Mouse (Mus musculus): ENCODE data around the gene Anapc2. TPM values are rescaled to one million over a fixed set of nuclear protein-coding genes. Genes with fewer than 3 reads are reported as not detected.
A peak's percentile ranks its signal among the peaks of the same experiment; 100 is the strongest.

Anapc2 gene
- polyA plus RNA-seq, 1 experiment from 2014 or later = 116 TPM

- WGBS = 75% methylated on average over 8 of the region's 8 CpGs
- ATAC-seq (replicated peaks; ENCODE audit: low FRiP score) (no peak), DNase-seq (ENCODE audit: low spot score) (no peak)
- H3K27me3 ChIP-seq (ENCODE audit: control insufficient read depth, insufficient read depth, low read length) = peaks cover 10% of the 10 kb centered on the region
- H3K4me1 ChIP-seq (replicated peaks; ENCODE audit: control insufficient read depth, insufficient read depth, low read length) = peaks cover under 1% of the 10 kb centered on the region; the same call in 1 of the 2 replicates
- H3K9me3 ChIP-seq (ENCODE audit: control insufficient read depth, low read length) = no peaks in the 10 kb centered on the region
- H3K4me3 ChIP-seq (ENCODE audit: low read depth, low read length) = no peak overlapping the region
- H3K27ac ChIP-seq (ENCODE audit: low read depth, low read length) = no peak overlapping the region
- H3K36me3 ChIP-seq (ENCODE audit: control insufficient read depth, insufficient read depth, low read length) = no peaks in the 10 kb centered on the region
- H3K4me2 ChIP-seq (ENCODE audit: low read depth, low read length, severe bottlenecking) = no peak overlapping the region
- no peak overlapping the region for H3K9ac ChIP-seq (ENCODE audit: low read length)
These were observed 24.8 kb downstream of the Anapc2 start for GRCm38 (mm10) chr2:25297093-25297492.

GRCm38 (mm10) chr2:25298046-25298445 is 25.8 kb downstream of the Anapc2 start:
- no peak for DNase-seq (ENCODE audit: low spot score)
- Histone ChIP-seq H3K27ac (ENCODE audit: low read depth, low read length) (no peak overlapping the region), H3K9me3 (ENCODE audit: control insufficient read depth, low read length) (no peaks in the 10 kb centered on the region), H3K36me3 (ENCODE audit: control insufficient read depth, insufficient read depth, low read length) (no peaks in the 10 kb centered on the region), H3K4me3 (ENCODE audit: low read depth, low read length) (no peak overlapping the region), H3K27me3 (ENCODE audit: control insufficient read depth, insufficient read depth, low read length) (peaks cover under 1% of the 10 kb centered on the region), H3K4me1 (replicated peaks; ENCODE audit: control insufficient read depth, insufficient read depth, low read length) (no peaks in the 10 kb centered on the region), H3K9ac (ENCODE audit: low read length) (no peak overlapping the region), H3K4me2 (ENCODE audit: low read depth, low read length, severe bottlenecking) (no peak overlapping the region)
- 86% methylated on average over 10 of the region's 10 CpGs for WGBS
- no peak for ATAC-seq (replicated peaks; ENCODE audit: low FRiP score)

- DNase-seq (ENCODE audit: low spot score) (no peak), ATAC-seq (replicated peaks; ENCODE audit: low FRiP score) (no peak)
- no peaks in the 10 kb centered on the region for H3K36me3 ChIP-seq (ENCODE audit: control insufficient read depth, insufficient read depth, low read length)
- peaks cover 7% of the 10 kb centered on the region for H3K27me3 ChIP-seq (ENCODE audit: control insufficient read depth, insufficient read depth, low read length)
- no peaks in the 10 kb centered on the region for H3K9me3 ChIP-seq (ENCODE audit: control insufficient read depth, low read length)
- H3K4me1 ChIP-seq (replicated peaks; ENCODE audit: control insufficient read depth, insufficient read depth, low read length) = peaks cover 2% of the 10 kb centered on the region; the same call in 1 of the 2 replicates
- WGBS = 79% methylated on average over 3 of the region's 3 CpGs
- H3K9ac ChIP-seq (ENCODE audit: low read length) = no peak overlapping the region
- H3K27ac ChIP-seq (ENCODE audit: low read depth, low read length) = no peak overlapping the region
- H3K4me3 ChIP-seq (ENCODE audit: low read depth, low read length) = no peak overlapping the region
- H3K4me2 ChIP-seq (ENCODE audit: low read depth, low read length, severe bottlenecking) = no peak overlapping the region
These were observed 31.2 kb downstream of the Anapc2 start for GRCm38 (mm10) chr2:25303452-25303851.

DNA sequence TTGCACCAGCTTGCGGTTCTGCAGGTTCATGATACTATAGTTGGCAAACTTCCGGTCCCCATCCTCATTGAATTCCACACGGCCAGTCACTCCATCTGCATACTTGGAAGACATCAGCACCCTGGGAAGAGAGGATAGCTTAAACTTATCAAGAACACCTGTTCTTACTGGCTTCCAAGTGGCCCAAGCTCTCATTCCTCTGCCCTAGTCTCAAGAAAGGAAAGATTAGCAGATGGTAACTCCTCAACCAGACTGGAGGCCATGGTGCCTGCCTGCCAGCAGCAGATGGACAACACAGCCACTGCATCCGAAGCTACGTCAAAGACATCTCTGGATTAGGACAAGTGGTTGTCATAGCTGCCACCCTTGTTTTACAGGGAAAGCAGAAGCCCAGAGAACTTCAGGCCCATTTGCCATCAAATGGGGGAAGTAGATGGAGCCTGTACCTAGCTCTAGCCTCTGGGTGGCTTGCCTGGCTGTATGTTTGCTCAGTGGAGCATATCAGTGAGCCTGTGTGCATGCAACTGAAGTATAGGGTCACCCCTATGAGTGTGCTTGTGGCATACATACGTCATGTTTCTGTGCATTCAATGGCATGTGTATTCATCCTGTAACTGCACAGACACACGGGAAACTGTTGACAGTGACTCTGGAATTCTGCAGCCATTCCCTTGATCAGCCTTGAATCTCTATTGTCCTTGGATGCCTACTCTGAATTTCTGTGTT is 31.8 kb downstream of the Anapc2 start:
- 74% methylated on average over 7 of the region's 7 CpGs for WGBS
- Histone ChIP-seq H3K27me3 (ENCODE audit: control insufficient read depth, insufficient read depth, low read length) (peaks cover 8% of the 10 kb centered on the region), H3K36me3 (ENCODE audit: control insufficient read depth, insufficient read depth, low read length) (no peaks in the 10 kb centered on the region), H3K4me1 (replicated peaks; ENCODE audit: control insufficient read depth, insufficient read depth, low read length) (peaks cover 2% of the 10 kb centered on the region; the same call in 1 of the 2 replicates), H3K4me3 (ENCODE audit: low read depth, low read length) (no peak overlapping the region), H3K9ac (ENCODE audit: low read length) (no peak overlapping the region), H3K9me3 (ENCODE audit: control insufficient read depth, low read length) (no peaks in the 10 kb centered on the region), H3K27ac (ENCODE audit: low read depth, low read length) (no peak overlapping the region), H3K4me2 (ENCODE audit: low read depth, low read length, severe bottlenecking) (peak overlapping the region; percentile 90)
- ATAC-seq (replicated peaks; ENCODE audit: low FRiP score) (no peak), DNase-seq (ENCODE audit: low spot score) (no peak)

DNA sequence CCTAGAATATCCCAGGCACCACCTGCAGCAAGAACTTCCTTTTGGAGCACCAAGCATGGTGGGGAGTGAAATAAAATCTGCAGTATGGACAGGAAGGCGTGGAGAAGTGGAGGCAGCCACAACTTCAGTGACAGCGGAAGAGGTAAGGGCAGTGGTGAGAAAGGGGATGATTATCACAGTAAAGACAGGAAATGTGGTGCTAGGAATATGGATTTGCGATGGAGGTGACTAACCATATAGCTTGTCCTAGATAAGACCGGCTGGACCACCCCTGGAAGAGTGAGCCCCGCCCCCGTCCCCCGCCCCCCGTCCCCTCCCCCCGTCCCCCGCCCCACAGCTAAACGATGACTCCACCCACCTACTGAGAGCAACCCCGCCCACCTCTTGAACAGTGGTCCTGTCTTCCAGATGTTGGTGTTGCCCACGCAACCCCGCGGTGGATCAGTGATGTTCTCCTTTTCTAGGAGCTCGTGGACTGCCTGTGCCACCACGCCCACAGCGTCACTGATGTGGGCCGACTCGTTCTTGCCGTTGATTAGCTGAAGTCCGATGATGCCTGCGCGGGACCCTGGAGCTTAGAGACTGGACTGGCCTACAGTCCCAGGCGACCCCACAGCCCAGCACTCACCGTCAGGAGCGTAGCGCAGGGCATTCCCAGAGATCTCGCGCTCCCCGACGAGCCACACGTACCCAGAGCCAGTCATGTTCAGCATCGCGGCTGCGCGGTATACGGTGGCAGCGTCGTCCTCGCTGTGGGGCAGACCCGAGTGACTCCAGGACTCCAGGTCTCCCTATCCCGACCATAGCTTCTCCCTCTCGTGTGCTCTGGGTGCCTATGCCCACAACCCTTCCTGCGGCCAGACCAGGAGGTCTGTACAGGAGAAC is 32.6 kb downstream of the Anapc2 start:
- H3K4me3 ChIP-seq (ENCODE audit: low read depth, low read length) = peak overlapping the region; percentile 34
- H3K4me2 ChIP-seq (ENCODE audit: low read depth, low read length, severe bottlenecking) = peak overlapping the region; percentile 90
- peaks cover 12% of the 10 kb centered on the region for H3K27me3 ChIP-seq (ENCODE audit: control insufficient read depth, insufficient read depth, low read length)
- DNase-seq (ENCODE audit: low spot score) (peak; percentile 78), ATAC-seq (replicated peaks; ENCODE audit: low FRiP score) (peak; percentile 80)
- WGBS = 3% methylated on average over 45 of the region's 45 CpGs
- no peak overlapping the region for H3K27ac ChIP-seq (ENCODE audit: low read depth, low read length)
- peaks cover 2% of the 10 kb centered on the region; the same call in 1 of the 2 replicates for H3K4me1 ChIP-seq (replicated peaks; ENCODE audit: control insufficient read depth, insufficient read depth, low read length)
- H3K36me3 ChIP-seq (ENCODE audit: control insufficient read depth, insufficient read depth, low read length) = no peaks in the 10 kb centered on the region
- H3K9me3 ChIP-seq (ENCODE audit: control insufficient read depth, low read length) = no peaks in the 10 kb centered on the region
- peak overlapping the region; percentile 58 for H3K9ac ChIP-seq (ENCODE audit: low read length)

DNA sequence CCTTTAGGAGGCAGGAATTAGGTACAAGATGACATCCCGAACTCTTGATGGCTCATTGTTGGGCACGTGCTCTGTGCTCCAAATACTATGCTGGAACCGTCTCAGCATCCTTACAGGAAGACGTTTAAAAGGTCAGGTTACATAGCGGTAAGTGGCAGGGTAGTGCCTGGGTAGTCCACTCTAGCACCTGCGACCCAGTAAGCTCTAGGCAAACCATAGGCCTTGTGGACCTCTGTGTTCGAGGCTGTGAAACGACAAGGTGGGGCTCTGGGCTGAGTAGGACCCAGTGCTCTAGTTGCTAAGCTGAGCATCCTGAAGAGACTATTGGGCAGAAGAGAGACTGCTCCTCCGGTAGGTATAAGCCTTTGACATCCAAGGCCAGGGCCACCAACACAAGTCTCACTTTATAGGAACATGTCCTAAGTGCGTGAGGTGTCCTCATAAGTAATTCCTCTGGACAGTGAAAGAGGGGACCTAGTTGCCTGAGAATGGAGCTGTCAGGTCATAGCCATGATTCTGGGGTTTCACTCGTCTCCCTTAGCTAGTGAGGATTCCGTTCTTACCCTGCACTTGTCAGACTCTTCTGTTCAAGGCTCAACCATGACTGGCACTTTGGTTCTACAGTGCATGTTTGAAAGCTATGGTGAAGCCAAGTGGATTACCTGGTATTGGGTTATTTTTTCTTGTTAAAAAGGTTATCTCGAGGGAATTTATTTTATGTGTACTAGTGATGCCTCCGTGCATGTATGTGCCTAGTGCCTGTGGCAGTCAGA is 33.5 kb downstream of the Anapc2 start:
- Histone ChIP-seq H3K27ac (ENCODE audit: low read depth, low read length) (no peak overlapping the region), H3K27me3 (ENCODE audit: control insufficient read depth, insufficient read depth, low read length) (peaks cover 18% of the 10 kb centered on the region), H3K4me3 (ENCODE audit: low read depth, low read length) (peak overlapping the region; percentile 34), H3K9ac (ENCODE audit: low read length) (peak overlapping the region; percentile 58), H3K4me2 (ENCODE audit: low read depth, low read length, severe bottlenecking) (peak overlapping the region; percentile 90), H3K9me3 (ENCODE audit: control insufficient read depth, low read length) (no peaks in the 10 kb centered on the region), H3K36me3 (ENCODE audit: control insufficient read depth, insufficient read depth, low read length) (no peaks in the 10 kb centered on the region), H3K4me1 (replicated peaks; ENCODE audit: control insufficient read depth, insufficient read depth, low read length) (peaks cover 2% of the 10 kb centered on the region; the same call in 1 of the 2 replicates)
- WGBS = 48% methylated on average over 14 of the region's 14 CpGs
- DNase-seq (ENCODE audit: low spot score) = no peak
- ATAC-seq (replicated peaks; ENCODE audit: low FRiP score) = no peak

GRCm38 (mm10) chr2:25310180-25310579 is 37.9 kb downstream of the Anapc2 start:
- Histone ChIP-seq H3K27ac (ENCODE audit: low read depth, low read length) (no peak overlapping the region), H3K36me3 (ENCODE audit: control insufficient read depth, insufficient read depth, low read length) (no peaks in the 10 kb centered on the region), H3K27me3 (ENCODE audit: control insufficient read depth, insufficient read depth, low read length) (peaks cover 41% of the 10 kb centered on the region), H3K4me1 (replicated peaks; ENCODE audit: control insufficient read depth, insufficient read depth, low read length) (no peaks in the 10 kb centered on the region; the same call in 1 of the 2 replicates), H3K9me3 (ENCODE audit: control insufficient read depth, low read length) (no peaks in the 10 kb centered on the region), H3K4me3 (ENCODE audit: low read depth, low read length) (no peak overlapping the region), H3K9ac (ENCODE audit: low read length) (no peak overlapping the region), H3K4me2 (ENCODE audit: low read depth, low read length, severe bottlenecking) (no peak overlapping the region)
- WGBS = 47% methylated on average over 10 of the region's 10 CpGs
- DNase-seq (ENCODE audit: low spot score) = no peak
- no peak for ATAC-seq (replicated peaks; ENCODE audit: low FRiP score)

- H3K9ac ChIP-seq (ENCODE audit: low read length) = no peak overlapping the region
- H3K27ac ChIP-seq (ENCODE audit: low read depth, low read length) = no peak overlapping the region
- H3K27me3 ChIP-seq (ENCODE audit: control insufficient read depth, insufficient read depth, low read length) = peaks cover 34% of the 10 kb centered on the region
- ATAC-seq (replicated peaks; ENCODE audit: low FRiP score) (no peak), DNase-seq (ENCODE audit: low spot score) (no peak)
- no peaks in the 10 kb centered on the region for H3K9me3 ChIP-seq (ENCODE audit: control insufficient read depth, low read length)
- no peaks in the 10 kb centered on the region for H3K4me1 ChIP-seq (replicated peaks; ENCODE audit: control insufficient read depth, insufficient read depth, low read length)
- under 1% methylated on average over 22 of the region's 22 CpGs for WGBS
- no peak overlapping the region for H3K4me2 ChIP-seq (ENCODE audit: low read depth, low read length, severe bottlenecking)
- no peak overlapping the region for H3K4me3 ChIP-seq (ENCODE audit: low read depth, low read length)
- H3K36me3 ChIP-seq (ENCODE audit: control insufficient read depth, insufficient read depth, low read length) = no peaks in the 10 kb centered on the region
These were observed 38.7 kb downstream of the Anapc2 start for GRCm38 (mm10) chr2:25310969-25311368.
